Mouse (Mus musculus): ENCODE results near the gene Svs5. TPM values are rescaled to one million over a fixed set of nuclear protein-coding genes. Genes with fewer than 3 reads are reported as not detected.

The Svs5 gene
- polyA plus RNA-seq, 1 experiment from 2014 or later = not detected

GRCm38 (mm10) chr2:164358373-164358772 lies 25.8 kb downstream of the Svs5 start:
- Histone ChIP-seq H3K4me3 (replicated peaks) (no peak overlapping the region), H3K4me2 (replicated peaks) (no peak overlapping the region), H3K4me1 (replicated peaks) (0 out of 2 replicates have a peak, but pooled peaks cover 8% of the 10 kb centered on the region), H3K9ac (replicated peaks) (no peak overlapping the region), H3K9me3 (no peaks in the 10 kb centered on the region), H3K27me3 (0 out of 2 replicates have a peak, but pooled peaks cover 2% of the 10 kb centered on the region), H3K36me3 (no peaks in the 10 kb centered on the region), H3K27ac (no peak overlapping the region)
- ATAC-seq = no peak
- WGBS = 80% methylated on average over 3 of the region's 3 CpGs

DNA sequence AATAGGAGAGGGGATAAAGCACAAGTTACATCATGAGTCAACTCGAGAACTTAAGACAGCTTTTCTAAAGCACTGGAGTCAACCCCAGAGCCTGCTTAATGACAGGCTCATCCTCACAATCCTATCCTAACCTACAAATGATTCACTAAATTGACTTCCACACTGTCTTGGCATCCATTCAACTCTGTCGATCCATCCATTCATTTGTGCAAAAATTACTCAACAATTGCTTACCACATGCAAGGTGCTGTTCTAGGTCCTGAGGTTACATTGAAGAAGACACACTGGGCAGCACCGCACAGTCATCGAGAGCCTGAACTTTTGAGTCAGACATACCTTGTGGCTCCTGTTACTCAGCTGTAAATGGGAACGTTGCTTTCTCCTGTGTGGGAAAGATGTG lies 26.5 kb downstream of the Svs5 start:
- Histone ChIP-seq H3K9ac (replicated peaks) (no peak overlapping the region), H3K9me3 (no peaks in the 10 kb centered on the region), H3K27ac (no peak overlapping the region), H3K36me3 (no peaks in the 10 kb centered on the region), H3K4me3 (replicated peaks) (no peak overlapping the region), H3K4me1 (replicated peaks) (0 out of 2 replicates have a peak, but pooled peaks cover 8% of the 10 kb centered on the region), H3K4me2 (replicated peaks) (no peak overlapping the region), H3K27me3 (0 out of 2 replicates have a peak, but pooled peaks cover 2% of the 10 kb centered on the region)
- no peak for ATAC-seq
- WGBS = 84% methylated on average over 5 of the region's 5 CpGs

- no peak for ATAC-seq
- H3K4me3 ChIP-seq (replicated peaks) = no peak overlapping the region
- no peaks in the 10 kb centered on the region for H3K9me3 ChIP-seq
- no peak overlapping the region for H3K27ac ChIP-seq
- H3K36me3 ChIP-seq = no peaks in the 10 kb centered on the region
- 0 out of 2 replicates have a peak, but pooled peaks cover 8% of the 10 kb centered on the region for H3K4me1 ChIP-seq (replicated peaks)
- H3K9ac ChIP-seq (replicated peaks) = no peak overlapping the region
- H3K4me2 ChIP-seq (replicated peaks) = no peak overlapping the region
- 0 out of 2 replicates have a peak, but pooled peaks cover 2% of the 10 kb centered on the region for H3K27me3 ChIP-seq
- 78% methylated on average over 5 of the region's 5 CpGs for WGBS
Observed at GRCm38 (mm10) chr2:164359668-164360067, 27.1 kb downstream of the Svs5 start.

DNA sequence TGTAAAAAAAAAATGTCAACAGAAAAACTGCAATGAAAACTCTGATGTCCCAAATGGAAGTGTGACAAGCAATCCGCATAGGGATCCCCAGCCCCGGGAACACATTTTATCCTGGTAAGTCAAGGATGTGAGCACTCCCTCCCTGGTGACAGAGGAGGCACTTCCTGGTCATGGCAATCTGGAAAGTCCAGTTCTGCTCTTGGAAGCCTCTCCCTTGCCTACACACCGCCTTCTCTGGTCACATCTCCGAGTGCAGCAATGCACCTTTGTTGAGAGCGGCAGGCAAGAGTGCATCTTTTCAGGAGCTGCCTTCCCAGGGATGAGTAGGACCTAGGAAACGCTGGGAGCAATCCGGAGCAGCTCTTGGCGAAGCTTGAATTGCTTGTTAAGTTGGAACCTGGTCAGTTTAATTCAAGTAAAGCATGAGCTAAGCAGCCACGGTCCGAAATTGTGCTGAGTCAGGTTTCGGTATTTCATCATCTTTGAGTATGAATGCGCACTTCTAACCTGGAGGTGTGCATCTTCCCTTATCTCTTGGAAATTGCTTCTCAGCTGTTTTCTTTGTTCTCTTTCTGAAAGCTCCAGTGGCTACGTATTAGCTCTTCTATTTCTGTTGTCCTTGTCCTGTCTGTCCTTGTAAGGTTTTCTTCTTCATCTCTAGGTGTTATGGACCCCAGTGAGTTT lies 28.6 kb downstream of the Svs5 start:
- H3K9ac ChIP-seq (replicated peaks) = no peak overlapping the region
- 31% methylated on average over 13 of the region's 13 CpGs for WGBS
- H3K4me3 ChIP-seq (replicated peaks) = no peak overlapping the region
- ATAC-seq = no peak
- 0 out of 2 replicates have a peak, but pooled peaks cover 8% of the 10 kb centered on the region for H3K4me1 ChIP-seq (replicated peaks)
- no peak overlapping the region for H3K27ac ChIP-seq
- H3K9me3 ChIP-seq = no peaks in the 10 kb centered on the region
- H3K27me3 ChIP-seq = 0 out of 2 replicates have a peak, but pooled peaks cover 2% of the 10 kb centered on the region
- H3K36me3 ChIP-seq = no peaks in the 10 kb centered on the region
- no peak overlapping the region for H3K4me2 ChIP-seq (replicated peaks)

GRCm38 (mm10) chr2:164366947-164367346 lies 34.4 kb downstream of the Svs5 start:
- Histone ChIP-seq H3K4me2 (replicated peaks) (no peak overlapping the region), H3K36me3 (no peaks in the 10 kb centered on the region), H3K27me3 (0 out of 2 replicates have a peak, but pooled peaks cover 2% of the 10 kb centered on the region), H3K9me3 (no peaks in the 10 kb centered on the region), H3K4me3 (replicated peaks) (no peak overlapping the region), H3K4me1 (replicated peaks) (no peaks in the 10 kb centered on the region), H3K9ac (replicated peaks) (no peak overlapping the region), H3K27ac (no peak overlapping the region)
- no peak for ATAC-seq
- 78% methylated on average over 3 of the region's 3 CpGs for WGBS

DNA sequence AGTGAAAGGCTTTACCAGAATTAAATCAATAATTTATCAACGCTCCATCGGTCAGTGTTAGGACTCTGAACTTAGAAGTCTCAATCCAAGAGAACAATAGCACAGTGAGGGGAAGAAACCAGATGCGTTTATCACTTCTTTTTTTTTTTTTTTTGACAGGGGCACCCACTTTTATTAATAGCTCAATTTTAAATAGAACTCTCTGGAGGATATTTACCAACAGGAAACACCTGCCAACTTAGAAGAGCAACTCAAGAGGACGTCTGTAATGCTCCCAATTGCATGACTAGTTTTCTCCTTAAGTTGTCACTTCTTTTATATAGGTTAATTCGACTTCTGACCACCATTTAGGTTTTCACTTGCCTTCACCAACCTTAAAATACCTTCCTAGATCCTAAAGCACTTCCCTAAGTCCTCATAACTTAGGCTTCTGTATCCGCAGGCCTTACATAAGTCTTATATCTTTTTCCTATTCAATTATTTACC lies 36.1 kb downstream of the Svs5 start:
- no peaks in the 10 kb centered on the region for H3K9me3 ChIP-seq
- no peaks in the 10 kb centered on the region for H3K36me3 ChIP-seq
- no peak overlapping the region for H3K4me3 ChIP-seq (replicated peaks)
- WGBS = 82% methylated on average over 6 of the region's 6 CpGs
- H3K27ac ChIP-seq = no peak overlapping the region
- H3K9ac ChIP-seq (replicated peaks) = no peak overlapping the region
- no peaks in the 10 kb centered on the region for H3K4me1 ChIP-seq (replicated peaks)
- no peak for ATAC-seq
- H3K4me2 ChIP-seq (replicated peaks) = no peak overlapping the region
- no peaks in the 10 kb centered on the region for H3K27me3 ChIP-seq

DNA sequence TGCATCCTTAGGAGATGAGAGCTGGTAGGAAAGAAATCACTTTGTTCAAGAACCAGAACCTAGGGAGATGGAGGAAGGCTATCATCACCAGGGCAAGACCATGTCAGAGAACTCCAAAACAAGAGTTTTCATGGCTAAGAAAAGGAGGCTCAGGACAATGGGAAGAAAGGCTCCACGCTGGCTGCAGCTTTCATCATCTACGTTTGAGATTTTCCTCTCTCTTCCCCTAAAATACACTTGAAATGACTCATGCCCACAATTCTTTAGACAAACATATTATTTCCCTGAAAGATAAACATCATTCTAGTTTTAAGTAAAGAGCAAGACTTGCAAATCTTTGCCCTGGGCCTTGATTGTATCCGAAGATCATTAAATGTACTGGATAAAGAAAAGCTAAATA lies 38.8 kb downstream of the Svs5 start:
- Histone ChIP-seq H3K9ac (replicated peaks) (no peak overlapping the region), H3K4me2 (replicated peaks) (no peak overlapping the region), H3K4me3 (replicated peaks) (no peak overlapping the region), H3K36me3 (no peaks in the 10 kb centered on the region), H3K4me1 (replicated peaks) (no peaks in the 10 kb centered on the region), H3K27me3 (no peaks in the 10 kb centered on the region), H3K27ac (no peak overlapping the region), H3K9me3 (no peaks in the 10 kb centered on the region)
- WGBS = 89% methylated on average over 3 of the region's 3 CpGs
- no peak for ATAC-seq

DNA sequence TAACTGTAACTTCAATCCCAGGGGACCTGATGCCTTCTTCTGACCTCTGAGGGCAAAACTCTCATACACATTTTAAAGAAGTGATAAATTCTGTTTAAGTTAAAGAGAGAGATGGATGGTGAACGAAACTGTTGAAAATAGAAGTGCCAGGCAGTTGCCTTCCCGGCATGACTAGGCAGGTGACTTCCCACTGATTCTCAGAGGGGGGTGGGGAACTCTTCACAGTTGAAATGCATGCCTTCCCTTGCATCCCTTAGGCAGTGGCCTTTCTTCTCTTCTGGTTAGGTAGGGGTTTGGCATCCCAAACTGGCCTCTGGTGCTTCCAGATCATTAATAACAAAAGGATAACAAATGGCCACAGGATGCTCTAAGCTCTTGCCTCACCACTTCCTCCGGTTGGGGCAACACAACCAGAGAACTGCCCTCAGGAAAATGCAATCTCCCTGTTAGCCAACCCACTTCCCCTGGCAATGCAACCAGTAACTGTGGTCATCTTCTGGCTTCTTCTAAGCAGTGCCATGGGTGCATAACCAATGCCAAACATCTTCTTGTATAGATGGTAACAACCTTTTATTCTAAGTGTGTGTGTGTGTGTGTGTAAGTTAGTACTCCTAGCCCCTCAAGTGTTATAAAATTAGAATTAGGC lies 40.0 kb downstream of the Svs5 start:
- H3K4me1 ChIP-seq (replicated peaks) = no peaks in the 10 kb centered on the region
- H3K4me2 ChIP-seq (replicated peaks) = no peak overlapping the region
- no peak overlapping the region for H3K4me3 ChIP-seq (replicated peaks)
- H3K9me3 ChIP-seq = no peaks in the 10 kb centered on the region
- no peaks in the 10 kb centered on the region for H3K27me3 ChIP-seq
- H3K27ac ChIP-seq = no peak overlapping the region
- no peak for ATAC-seq
- no peaks in the 10 kb centered on the region for H3K36me3 ChIP-seq
- 50% methylated on average over 3 of the region's 3 CpGs for WGBS
- no peak overlapping the region for H3K9ac ChIP-seq (replicated peaks)

DNA sequence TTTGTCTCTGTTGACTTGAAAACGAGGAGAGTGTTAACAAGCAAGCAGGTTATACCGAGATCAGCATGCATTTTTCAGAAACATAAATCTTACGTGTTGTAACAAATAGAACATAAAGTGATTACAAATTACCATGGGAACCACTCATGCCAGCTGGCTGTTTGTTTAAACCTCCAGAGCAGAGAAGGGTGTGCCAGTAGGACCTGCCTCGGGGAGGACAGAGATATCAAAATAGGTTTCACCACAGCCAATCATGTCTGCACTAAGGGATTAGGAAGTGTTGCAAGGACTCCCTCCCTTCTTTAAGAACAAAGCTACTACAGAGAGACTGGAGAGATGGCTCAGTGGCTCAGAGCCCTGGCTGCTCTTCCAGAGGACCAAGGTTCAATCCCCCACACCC lies 40.6 kb downstream of the Svs5 start:
- Histone ChIP-seq H3K9me3 (no peaks in the 10 kb centered on the region), H3K27me3 (no peaks in the 10 kb centered on the region), H3K9ac (replicated peaks) (no peak overlapping the region), H3K27ac (no peak overlapping the region), H3K36me3 (no peaks in the 10 kb centered on the region), H3K4me1 (replicated peaks) (no peaks in the 10 kb centered on the region), H3K4me3 (replicated peaks) (no peak overlapping the region), H3K4me2 (replicated peaks) (no peak overlapping the region)
- ATAC-seq = no peak
- WGBS = 57% methylated on average over 4 of the region's 4 CpGs

DNA sequence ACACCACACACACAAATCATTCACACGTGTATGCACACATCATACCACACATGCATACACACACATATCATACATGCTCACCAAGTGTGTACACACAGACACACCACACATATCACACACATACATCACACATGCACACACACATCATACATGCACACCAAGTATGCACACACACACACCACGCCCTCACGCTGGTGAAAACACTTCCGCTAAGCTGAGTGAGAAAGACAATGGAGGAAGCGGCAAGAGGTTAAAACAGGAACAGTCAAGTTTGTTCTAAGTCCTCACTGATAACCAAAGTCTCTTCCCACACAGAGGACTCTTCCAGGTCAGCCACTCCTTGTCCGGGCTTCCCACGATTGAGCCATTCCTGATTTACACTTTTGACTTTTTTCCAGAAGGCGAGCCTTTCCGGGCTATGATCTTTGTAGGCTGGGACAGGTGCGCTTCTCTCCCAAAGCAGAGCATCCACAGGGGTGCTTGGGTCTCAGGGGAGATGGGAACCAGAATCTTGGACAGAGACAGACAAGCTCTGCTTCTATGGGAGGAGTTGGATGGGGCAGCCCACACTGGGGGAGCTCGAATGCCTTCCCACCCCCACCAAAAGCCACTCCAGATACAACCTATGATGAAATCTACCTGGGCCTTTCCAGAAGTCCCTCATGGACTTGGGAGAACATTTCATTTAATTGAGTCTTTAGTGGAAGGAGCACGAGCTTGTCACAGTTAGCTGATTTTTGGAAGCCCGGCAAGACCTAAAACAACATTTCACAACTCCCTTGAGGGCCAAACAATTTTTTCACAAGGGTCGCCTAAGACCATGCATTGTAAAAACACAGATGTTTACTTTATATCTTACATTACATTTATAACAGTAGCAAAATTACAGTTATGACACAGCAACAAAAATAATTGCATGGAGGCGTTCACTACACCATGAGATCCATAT lies 45.2 kb downstream of the Svs5 start:
- Histone ChIP-seq H3K4me1 (replicated peaks) (no peaks in the 10 kb centered on the region), H3K9ac (replicated peaks) (no peak overlapping the region), H3K4me2 (replicated peaks) (no peak overlapping the region), H3K4me3 (replicated peaks) (no peak overlapping the region), H3K36me3 (no peaks in the 10 kb centered on the region), H3K9me3 (no peaks in the 10 kb centered on the region), H3K27ac (no peak overlapping the region), H3K27me3 (no peaks in the 10 kb centered on the region)
- WGBS = 92% methylated on average over 15 of the region's 15 CpGs
- ATAC-seq = no peak

DNA sequence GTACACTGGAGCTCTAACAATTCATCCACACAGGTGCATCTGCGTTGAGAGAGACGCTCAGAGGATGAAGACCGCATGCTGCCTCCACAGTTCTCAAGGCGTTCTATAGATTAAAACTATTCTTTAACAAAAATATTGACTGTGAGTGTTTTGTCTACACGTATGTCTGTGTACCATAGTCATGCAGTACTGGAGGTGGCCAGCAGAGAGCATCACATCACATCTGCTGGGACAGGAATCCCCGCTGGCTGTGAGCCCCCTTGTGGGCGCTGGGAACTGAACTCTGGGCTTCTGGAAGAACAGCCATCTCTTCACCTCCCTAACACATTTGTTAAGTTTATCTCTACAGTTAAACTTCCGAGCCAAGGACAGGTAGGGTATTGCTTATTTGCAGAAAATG lies 49.2 kb downstream of the Svs5 start:
- no peaks in the 10 kb centered on the region for H3K9me3 ChIP-seq
- H3K4me3 ChIP-seq (replicated peaks) = no peak overlapping the region
- no peak overlapping the region for H3K9ac ChIP-seq (replicated peaks)
- H3K27me3 ChIP-seq = peaks cover 6% of the 10 kb centered on the region
- H3K36me3 ChIP-seq = no peaks in the 10 kb centered on the region
- H3K4me1 ChIP-seq (replicated peaks) = peaks cover 11% of the 10 kb centered on the region
- no peak overlapping the region for H3K27ac ChIP-seq
- WGBS = 75% methylated on average over 8 of the region's 8 CpGs
- no peak for ATAC-seq
- H3K4me2 ChIP-seq (replicated peaks) = no peak overlapping the region

DNA sequence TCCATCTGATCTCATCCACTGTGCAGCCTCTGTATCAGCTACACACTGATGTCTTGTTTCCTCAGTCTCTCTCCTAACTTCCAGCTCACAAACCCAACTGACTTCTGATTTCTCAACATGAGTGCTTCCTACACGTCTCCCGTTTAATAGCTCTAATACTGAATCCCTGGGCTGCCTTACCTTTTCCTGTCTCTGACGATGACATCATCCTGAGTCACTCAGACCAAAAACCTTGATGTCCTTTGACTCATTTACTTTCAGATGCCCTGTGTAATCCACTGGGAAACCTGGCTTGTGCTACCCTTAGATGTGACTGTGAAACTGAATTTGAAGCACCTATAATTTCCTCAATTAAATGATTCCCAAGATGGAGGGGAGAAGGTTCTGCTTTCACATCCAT lies 50.4 kb downstream of the Svs5 start:
- ATAC-seq = no peak
- H3K4me3 ChIP-seq (replicated peaks) = no peak overlapping the region
- 89% methylated on average over 3 of the region's 3 CpGs for WGBS

More for the DNA sequence above, 50.4 kb downstream of the Svs5 start:
- peaks cover 11% of the 10 kb centered on the region for H3K4me1 ChIP-seq (replicated peaks)
- no peak overlapping the region for H3K27ac ChIP-seq
- H3K9me3 ChIP-seq = no peaks in the 10 kb centered on the region
- no peak overlapping the region for H3K9ac ChIP-seq (replicated peaks)
- no peaks in the 10 kb centered on the region for H3K36me3 ChIP-seq
- H3K4me2 ChIP-seq (replicated peaks) = no peak overlapping the region
- peaks cover 18% of the 10 kb centered on the region for H3K27me3 ChIP-seq
